Mouse (Mus musculus) embryonic stem cell, embryonic (primary cell): ENCODE measurements at regions not wholly inside any gene's neighbourhood (a gene's known extent, or its start where the extent isn't known, plus 50 kb on each side); places are given as distances from the start of the nearest gene placed in this dataset.

Experiments used
- CTCF ChIA-PET, 4 experiments: fragments of 300-600 bp in 2 of 4; fragments of 350-600 bp in 2 of 4; sonication (Branson Sonifier 250); formaldehyde crosslinking; loops; one replicate each; lab custom pipeline; 2022; ENCODE audit warnings: inconsistent platforms in 2 of 4; lab: Charles Lee
- POLR2A ChIA-PET, 4 experiments: fragments of 300-600 bp in 2 of 4; fragments of 350-600 bp in 2 of 4; sonication (Branson Sonifier 250); formaldehyde crosslinking; loops; one replicate each; lab custom pipeline; 2022; ENCODE audit warnings: antibody characterized with exemption in 4 of 4, inconsistent platforms in 1 of 4; lab: Charles Lee

- ChIA-PET CTCF (no interaction called here), POLR2A (interaction anchor here in 2 of 4 experiments (1.1 to 1.8 kb wide), 2 partner anchors 12 to 23 kb away, joined by 3 to 4 read pairs; no protein-coding TSS in a partner anchor)
Observed at GRCm38 (mm10) chr14:25401104-25401963, 57.7 kb upstream of the Zmiz1 start.

- CTCF ChIA-PET = no interaction called here
- POLR2A ChIA-PET = interaction anchor here in 1 of 4 experiments (1.8 kb wide), 1 partner anchor 11 kb away, joined by 3 read pairs; no protein-coding TSS in a partner anchor
Observed at GRCm38 (mm10) chr14:25402409-25402808, 56.6 kb upstream of the Zmiz1 start.

GRCm38 (mm10) chr14:25405191-25405590 lies 53.8 kb upstream of the Zmiz1 start:
- POLR2A ChIA-PET = interaction anchor here in 1 of 4 experiments (0.6 kb wide), 1 partner anchor 906 kb away, joined by 5 read pairs; no protein-coding TSS in a partner anchor

GRCm38 (mm10) chr14:25406059-25406458 lies 52.9 kb upstream of the Zmiz1 start:
- ChIA-PET CTCF (no interaction called here), POLR2A (no interaction called here)

More at GRCm38 (mm10) chr14:25405191-25405590, 53.8 kb upstream of the Zmiz1 start:
- CTCF ChIA-PET = interaction anchor here in 1 of 4 experiments (2.6 kb wide), 1 partner anchor 161 kb away, joined by 7 read pairs; no protein-coding TSS in a partner anchor

- POLR2A ChIA-PET = no interaction called here
- CTCF ChIA-PET = no interaction called here
Observed at GRCm38 (mm10) chr14:25406613-25407012, 52.4 kb upstream of the Zmiz1 start.

- ChIA-PET CTCF (interaction anchor here in 1 of 4 experiments (0.5 kb wide), 1 partner anchor 141 kb away, joined by 5 read pairs; no protein-coding TSS in a partner anchor), POLR2A (no interaction called here)
Observed at GRCm38 (mm10) chr14:25407111-25407510, 51.9 kb upstream of the Zmiz1 start.
